Mouse (Mus musculus): ENCODE results near the gene Mfap1b. TPM values are rescaled to one million over a fixed set of nuclear protein-coding genes. Genes with fewer than 3 reads are reported as not detected.
A peak's percentile ranks its signal among the peaks of the same experiment; 100 is the strongest.
"Not testable (repeated sequence)": the region's sequence is repeated elsewhere in the genome, so short reads cannot be mapped to it uniquely, and the experiment has no call there.

The Mfap1b gene
- 25.5 and 26.7 TPM in 2 replicates for polyA plus RNA-seq (2015; fragmentation: Nextera tagmentation; extraction: Ambion mirVana)

- Histone ChIP-seq H3K4me2 (replicated peaks; ENCODE audit: low read depth) (peak within 1 kb of the TSS; percentile 75), H3K4me3 (ENCODE audit: low read depth, low read length) (peak within 1 kb of the TSS; percentile 67), H3K27ac (ENCODE audit: low read depth, low read length) (peak within 1 kb of the TSS; percentile 70), H3K9ac (ENCODE audit: low read depth, low read length) (peak within 1 kb of the TSS; percentile 57)
- peak; percentile 84 for ATAC-seq
- not testable (repeated sequence) for H3K36me3 ChIP-seq (ENCODE audit: control insufficient read depth, insufficient read depth); H3K4me1 ChIP-seq (replicated peaks; ENCODE audit: control insufficient read depth, insufficient read depth, low read length); H3K9me3 ChIP-seq (ENCODE audit: control insufficient read depth); H3K27me3 ChIP-seq (replicated peaks; ENCODE audit: control insufficient read depth, insufficient read depth, low read length)
- WGBS: 4% methylated on average over 39 of the region's 41 CpGs
Measured at GRCm38 (mm10) chr2:121473301-121474179, at the start of gene Mfap1b. Gene Mfap1b, minus strand, starts transcription at chr2:121474067.

GRCm38 (mm10) chr2:121522830-121523229 is 49.0 kb upstream of the Mfap1b start:
- H3K9me3 ChIP-seq (ENCODE audit: control insufficient read depth); H3K27me3 ChIP-seq (replicated peaks; ENCODE audit: control insufficient read depth, insufficient read depth, low read length); H3K27ac ChIP-seq (ENCODE audit: low read depth, low read length); H3K4me3 ChIP-seq (ENCODE audit: low read depth, low read length); H3K9ac ChIP-seq (ENCODE audit: low read depth, low read length); ATAC-seq; H3K4me2 ChIP-seq (replicated peaks; ENCODE audit: low read depth); H3K36me3 ChIP-seq (ENCODE audit: control insufficient read depth, insufficient read depth); H3K4me1 ChIP-seq (replicated peaks; ENCODE audit: control insufficient read depth, insufficient read depth, low read length): not testable (repeated sequence)
- 96% methylated on average over 3 of the region's 3 CpGs for WGBS

GRCm38 (mm10) chr2:121522006-121522405 is 48.1 kb upstream of the Mfap1b start:
- no peak overlapping the region for H3K9ac ChIP-seq (ENCODE audit: low read depth, low read length)
- H3K9me3 ChIP-seq (ENCODE audit: control insufficient read depth): no peaks in the 10 kb centered on the region
- no peaks in the 10 kb centered on the region for H3K27me3 ChIP-seq (replicated peaks; ENCODE audit: control insufficient read depth, insufficient read depth, low read length)
- TF ChIP-seq CTCF (IDR thresholded peaks at IDR 0.05; ENCODE audit: low read depth): no peak
- H3K36me3 ChIP-seq (ENCODE audit: control insufficient read depth, insufficient read depth): 0 out of 2 replicates have a peak, but pooled peaks cover 5% of the 10 kb centered on the region
- no peak for ATAC-seq
- no peaks in the 10 kb centered on the region for H3K4me1 ChIP-seq (replicated peaks; ENCODE audit: control insufficient read depth, insufficient read depth, low read length)
- no peak overlapping the region for H3K4me2 ChIP-seq (replicated peaks; ENCODE audit: low read depth)
- 82% methylated on average over 2 of the region's 2 CpGs for WGBS
- no peak overlapping the region for H3K27ac ChIP-seq (ENCODE audit: low read depth, low read length)
- no peak overlapping the region for H3K4me3 ChIP-seq (ENCODE audit: low read depth, low read length)

- WGBS: 91% methylated on average over 4 of the region's 4 CpGs
- not testable (repeated sequence) for H3K4me2 ChIP-seq (replicated peaks; ENCODE audit: low read depth); H3K36me3 ChIP-seq (ENCODE audit: control insufficient read depth, insufficient read depth); H3K9ac ChIP-seq (ENCODE audit: low read depth, low read length); H3K4me3 ChIP-seq (ENCODE audit: low read depth, low read length); ATAC-seq; H3K9me3 ChIP-seq (ENCODE audit: control insufficient read depth); H3K4me1 ChIP-seq (replicated peaks; ENCODE audit: control insufficient read depth, insufficient read depth, low read length); H3K27me3 ChIP-seq (replicated peaks; ENCODE audit: control insufficient read depth, insufficient read depth, low read length); H3K27ac ChIP-seq (ENCODE audit: low read depth, low read length)
Measured at GRCm38 (mm10) chr2:121518711-121519110, 44.8 kb upstream of the Mfap1b start.

- 92% methylated on average over 5 of the region's 5 CpGs for WGBS
Measured at GRCm38 (mm10) chr2:121518106-121518505, 44.2 kb upstream of the Mfap1b start.

GRCm38 (mm10) chr2:121514211-121514610 is 40.3 kb upstream of the Mfap1b start:
- ATAC-seq: no peak
- no peaks in the 10 kb centered on the region for H3K27me3 ChIP-seq (replicated peaks; ENCODE audit: control insufficient read depth, insufficient read depth, low read length)
- H3K4me3 ChIP-seq (ENCODE audit: low read depth, low read length): no peak overlapping the region
- H3K4me1 ChIP-seq (replicated peaks; ENCODE audit: control insufficient read depth, insufficient read depth, low read length): no peaks in the 10 kb centered on the region
- 0 out of 2 replicates have a peak, but pooled peaks cover 10% of the 10 kb centered on the region for H3K36me3 ChIP-seq (ENCODE audit: control insufficient read depth, insufficient read depth)
- no peaks in the 10 kb centered on the region for H3K9me3 ChIP-seq (ENCODE audit: control insufficient read depth)
- H3K4me2 ChIP-seq (replicated peaks; ENCODE audit: low read depth): no peak overlapping the region
- no peak overlapping the region for H3K27ac ChIP-seq (ENCODE audit: low read depth, low read length)
- H3K9ac ChIP-seq (ENCODE audit: low read depth, low read length): no peak overlapping the region
- TF ChIP-seq CTCF (IDR thresholded peaks at IDR 0.05; ENCODE audit: low read depth): no peak
- 87% methylated on average over 4 of the region's 4 CpGs for WGBS

More at GRCm38 (mm10) chr2:121518106-121518505, 44.2 kb upstream of the Mfap1b start:
- Histone ChIP-seq H3K4me1 (replicated peaks; ENCODE audit: control insufficient read depth, insufficient read depth, low read length) (no peaks in the 10 kb centered on the region), H3K4me2 (replicated peaks; ENCODE audit: low read depth) (no peak overlapping the region), H3K27me3 (replicated peaks; ENCODE audit: control insufficient read depth, insufficient read depth, low read length) (no peaks in the 10 kb centered on the region), H3K36me3 (ENCODE audit: control insufficient read depth, insufficient read depth) (0 out of 2 replicates have a peak, but pooled peaks cover 5% of the 10 kb centered on the region), H3K9me3 (ENCODE audit: control insufficient read depth) (no peaks in the 10 kb centered on the region), H3K27ac (ENCODE audit: low read depth, low read length) (no peak overlapping the region), H3K9ac (ENCODE audit: low read depth, low read length) (no peak overlapping the region), H3K4me3 (ENCODE audit: low read depth, low read length) (no peak overlapping the region)
- TF ChIP-seq CTCF (IDR thresholded peaks at IDR 0.05; ENCODE audit: low read depth): no peak
- ATAC-seq: no peak

GRCm38 (mm10) chr2:121512991-121513765 is 39.3 kb upstream of the Mfap1b start:
- H3K27ac ChIP-seq (ENCODE audit: low read depth, low read length); H3K4me2 ChIP-seq (replicated peaks; ENCODE audit: low read depth); H3K4me3 ChIP-seq (ENCODE audit: low read depth, low read length); H3K4me1 ChIP-seq (replicated peaks; ENCODE audit: control insufficient read depth, insufficient read depth, low read length); H3K9me3 ChIP-seq (ENCODE audit: control insufficient read depth); H3K9ac ChIP-seq (ENCODE audit: low read depth, low read length); H3K27me3 ChIP-seq (replicated peaks; ENCODE audit: control insufficient read depth, insufficient read depth, low read length); ATAC-seq: not testable (repeated sequence)
- 0 out of 2 replicates have a peak, but pooled peaks cover 10% of the 10 kb centered on the region for H3K36me3 ChIP-seq (ENCODE audit: control insufficient read depth, insufficient read depth)
- 86% methylated on average over 4 of the region's 5 CpGs for WGBS
